Mouse (Mus musculus) hematopoietic stem cell, adult 5-6 weeks (primary cell): ENCODE measurements around the gene Recql5. TPM values are rescaled to one million over a fixed set of nuclear protein-coding genes. Genes with fewer than 3 reads are reported as not detected.
A peak's percentile ranks its signal among the peaks of the same experiment; 100 is the strongest.
"Not testable (repeated sequence)": the region's sequence is repeated elsewhere in the genome, so short reads cannot be mapped to it uniquely, and the experiment has no call there.

Source experiments
- ATAC-seq, 2 experiments: fragments of 125-278 bp in 1 of 2; replicated peaks in 1 of 2; 2 replicates each; pipeline ENCODE4 v1.8.0; 2016 to 2017; ENCODE audit warnings: inconsistent platforms in 2 of 2, mild to moderate bottlenecking in 2 of 2, moderate number of reproducible peaks in 2 of 2, low read depth in 1 of 2, moderate TSS enrichment in 1 of 2; ENCODE audit not compliant: low FRiP score in 2 of 2, poor library complexity in 2 of 2, severe bottlenecking in 2 of 2, insufficient read depth in 1 of 2, low TSS enrichment in 1 of 2
- total RNA-seq: library from RNA; stranded (forward); fragments of 172-1452, 232-1000 nt; gene quantifications from 2 replicates; pipeline ENCODE4 v1.2.3, GENCODE M21; 2017

Recql5 gene
- total RNA-seq, 1 experiment from 2014 or later = 13.6 TPM

GRCm38 (mm10) chr11:115886446-115886845 lies 46.8 kb downstream of the Recql5 start:
- ATAC-seq = no peak

- no peak for ATAC-seq
Observed at GRCm38 (mm10) chr11:115885281-115885680, 48.0 kb downstream of the Recql5 start.

GRCm38 (mm10) chr11:115884361-115884760 lies 48.9 kb downstream of the Recql5 start:
- no peak for ATAC-seq

- ATAC-seq = no peak
Observed at GRCm38 (mm10) chr11:115883251-115883650, 50.0 kb downstream of the Recql5 start.

GRCm38 (mm10) chr11:115881002-115881401 lies 52.3 kb downstream of the Recql5 start:
- peak; percentile 40 to 63; a peak in 3 of 4 replicates for ATAC-seq

GRCm38 (mm10) chr11:115878071-115878470 lies 55.2 kb downstream of the Recql5 start:
- no peak for ATAC-seq

- peak; percentile 36 to 43; a peak in 2 of 4 replicates for ATAC-seq
Observed at GRCm38 (mm10) chr11:115877174-115877755, 56.0 kb downstream of the Recql5 start.

GRCm38 (mm10) chr11:115876438-115876837 lies 56.8 kb downstream of the Recql5 start:
- ATAC-seq = no peak

DNA sequence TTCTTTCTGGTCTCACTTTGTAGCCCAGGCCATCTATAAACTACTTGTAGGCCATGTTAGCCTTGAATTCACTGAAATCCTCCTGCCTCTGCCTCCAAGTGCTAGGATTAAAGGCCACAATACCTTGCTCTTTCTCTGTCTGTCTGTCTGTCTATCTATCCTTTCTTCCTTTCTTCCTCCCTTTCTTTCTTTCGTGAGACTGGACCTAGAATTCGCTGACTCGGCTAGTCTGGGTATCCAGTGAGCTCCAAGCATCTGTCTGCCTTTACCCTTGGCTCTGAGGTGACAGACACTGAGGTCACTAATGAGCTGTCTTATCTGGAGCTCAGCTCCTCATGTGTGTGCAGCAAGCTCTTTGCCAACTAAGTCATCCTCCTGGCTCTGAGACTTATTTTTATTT lies 57.3 kb downstream of the Recql5 start:
- ATAC-seq = no peak

GRCm38 (mm10) chr11:115872437-115872836 lies 60.8 kb downstream of the Recql5 start:
- no peak for ATAC-seq

DNA sequence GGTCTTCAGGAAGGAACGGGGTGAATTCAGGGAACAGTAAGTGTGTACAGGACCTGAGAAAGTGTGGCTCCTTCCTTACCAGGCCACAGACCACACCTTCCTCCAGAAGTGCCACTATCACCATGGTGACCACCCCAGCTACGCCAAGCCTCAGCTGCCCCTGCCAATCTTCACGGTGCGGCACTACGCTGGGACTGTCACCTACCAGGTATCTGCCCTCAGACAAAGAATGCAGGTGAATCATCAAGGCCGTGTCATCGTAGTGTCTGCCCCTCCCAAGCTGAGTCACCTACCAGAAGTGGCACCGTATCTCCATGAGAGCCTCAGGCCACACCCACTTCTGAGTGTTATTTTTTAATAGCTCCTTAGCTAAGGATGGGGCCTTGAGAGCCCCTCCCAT lies 63.9 kb downstream of the Recql5 start:
- peak; percentile 81 to 87 for ATAC-seq

GRCm38 (mm10) chr11:115863895-115864294 lies 69.4 kb downstream of the Recql5 start:
- ATAC-seq = no peak

- ATAC-seq = peak; percentile 77 to 81
Observed at GRCm38 (mm10) chr11:115859143-115859945, 73.9 kb downstream of the Recql5 start.

DNA sequence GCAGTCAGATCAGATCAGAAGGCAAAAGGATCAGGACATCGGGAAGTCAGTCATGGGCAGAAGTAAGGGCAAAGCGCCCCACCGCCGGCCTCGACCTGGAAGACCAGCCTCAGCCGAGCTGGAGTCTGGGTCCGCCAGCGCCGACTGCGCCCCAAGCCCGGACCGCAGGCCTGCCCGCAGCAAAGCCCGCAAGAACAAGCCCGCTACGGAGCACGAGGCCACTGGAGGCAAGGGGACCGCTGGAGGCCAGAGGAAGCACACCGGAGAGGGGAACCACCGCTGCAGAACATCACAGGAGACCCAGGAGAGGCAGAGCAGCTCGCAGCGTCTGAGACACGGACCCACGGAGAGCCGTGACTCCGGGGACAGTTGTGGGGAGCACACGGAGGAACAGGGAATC lies 74.9 kb downstream of the Recql5 start, which contains the start of gene Myo15b:
TSS of gene Myo15b (plus strand) at position 53 of the 400 bp plus-strand sequence.
- peak in 1 of 2 experiments; percentile 20; a peak in 1 of 4 replicates for ATAC-seq

GRCm38 (mm10) chr11:115857936-115858335 lies 75.3 kb downstream of the Recql5 start:
- ATAC-seq = no peak

- ATAC-seq = not testable (repeated sequence)
Observed at GRCm38 (mm10) chr11:115857146-115857545, 76.1 kb downstream of the Recql5 start.

- no peak for ATAC-seq
Observed at GRCm38 (mm10) chr11:115854674-115855073, 78.6 kb downstream of the Recql5 start.

DNA sequence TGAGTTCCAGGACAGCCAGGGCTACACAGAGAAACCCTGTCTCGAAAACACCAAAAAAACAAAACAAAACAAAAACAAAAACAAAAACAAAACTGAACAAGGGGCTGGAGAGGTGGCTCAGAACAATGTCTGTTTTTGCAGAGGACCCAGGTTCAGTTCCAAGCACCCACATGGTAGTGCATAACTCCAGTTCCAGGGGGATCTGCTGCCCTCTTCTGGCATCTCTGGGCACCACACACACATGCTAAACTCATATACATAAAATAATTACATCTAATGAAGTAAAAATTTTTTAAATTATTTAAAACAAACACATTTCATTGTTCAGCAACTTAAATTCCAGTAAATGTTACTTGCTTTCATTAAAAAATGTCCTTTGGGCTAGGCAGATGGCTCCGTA lies 87.5 kb downstream of the Recql5 start:
- no peak for ATAC-seq
